Mouse (Mus musculus): ENCODE measurements around the gene Kif2c. TPM values are rescaled to one million over a fixed set of nuclear protein-coding genes. Genes with fewer than 3 reads are reported as not detected.

Kif2c gene
- 32.0 and 35.9 TPM in 2 replicates for polyA plus RNA-seq (2014; fragmentation: Nextera tagmentation; extraction: Ambion mirVana)

GRCm38 (mm10) chr4:117181863-117182758, at the start of gene Kif2c:
Gene Kif2c, minus strand, starts transcription at chr4:117182639.
- 1% methylated on average over 40 of the region's 42 CpGs for WGBS
- peak within 1 kb of the TSS; percentile 92 for H3K4me2 ChIP-seq (ENCODE audit: low read length)
- H3K27me3 ChIP-seq (ENCODE audit: control insufficient read depth, insufficient read depth, low read length), result no peaks in the 10 kb centered on the region
- peak within 1 kb of the TSS; percentile 78 for H3K9ac ChIP-seq (ENCODE audit: low read length)
- peak; percentile 91 for ATAC-seq (ENCODE audit: insufficient number of reproducible peaks, insufficient read depth, low FRiP score, low read depth)
- H3K4me1 ChIP-seq (ENCODE audit: control insufficient read depth in 2 of 2, insufficient read depth in 2 of 2, low read length in 2 of 2), result peaks cover 3 to 12% of the 10 kb centered on the region in 2 experiments; a peak in 3 of 4 replicates
- H3K4me3 ChIP-seq (ENCODE audit: control insufficient read depth in 1 of 2, insufficient read depth in 1 of 2, low read depth in 1 of 2, low read length in 2 of 2), result peak within 1 kb of the TSS; percentile 78 to 88
- no peaks in the 10 kb centered on the region for H3K9me3 ChIP-seq (ENCODE audit: control insufficient read depth, low read length)
- peaks cover 32% of the 10 kb centered on the region for H3K36me3 ChIP-seq (ENCODE audit: control insufficient read depth, insufficient read depth, low read length)
- H3K27ac ChIP-seq (replicated peaks in 1 of 2; ENCODE audit: control insufficient read depth in 1 of 2, insufficient read depth in 1 of 2, low read depth in 2 of 2, low read length in 2 of 2), result peak within 1 kb of the TSS; percentile 54 to 62; a peak in 3 of 4 replicates

- Histone ChIP-seq H3K36me3 (ENCODE audit: control insufficient read depth, insufficient read depth, low read length) (no peaks in the 10 kb centered on the region), H3K4me3 (ENCODE audit: control insufficient read depth in 1 of 2, insufficient read depth in 1 of 2, low read depth in 1 of 2, low read length in 2 of 2) (no peak overlapping the region), H3K9me3 (ENCODE audit: control insufficient read depth, low read length) (no peaks in the 10 kb centered on the region), H3K4me1 (ENCODE audit: control insufficient read depth in 2 of 2, insufficient read depth in 2 of 2, low read length in 2 of 2) (no peaks in the 10 kb centered on the region; a peak in 1 of 4 replicates), H3K9ac (ENCODE audit: low read length) (no peak overlapping the region), H3K27me3 (ENCODE audit: control insufficient read depth, insufficient read depth, low read length) (no peaks in the 10 kb centered on the region), H3K27ac (replicated peaks in 1 of 2; ENCODE audit: control insufficient read depth in 1 of 2, insufficient read depth in 1 of 2, low read depth in 2 of 2, low read length in 2 of 2) (no peak overlapping the region), H3K4me2 (ENCODE audit: low read length) (no peak overlapping the region)
- 89% methylated on average over 2 of the region's 2 CpGs for WGBS
- ATAC-seq (ENCODE audit: insufficient number of reproducible peaks, insufficient read depth, low FRiP score, low read depth), result no peak
These were observed 48.8 kb upstream of the Kif2c start for GRCm38 (mm10) chr4:117231208-117231607.

- 48% methylated on average over 10 of the region's 10 CpGs for WGBS
- H3K4me2 ChIP-seq (ENCODE audit: low read length), result no peak overlapping the region
These were observed 47.9 kb upstream of the Kif2c start for GRCm38 (mm10) chr4:117230331-117230730.

GRCm38 (mm10) chr4:117229590-117229989, 47.2 kb upstream of the Kif2c start:
- no peak overlapping the region for H3K4me3 ChIP-seq (ENCODE audit: control insufficient read depth in 1 of 2, insufficient read depth in 1 of 2, low read depth in 1 of 2, low read length in 2 of 2)
- no peaks in the 10 kb centered on the region for H3K36me3 ChIP-seq (ENCODE audit: control insufficient read depth, insufficient read depth, low read length)
- H3K4me1 ChIP-seq (ENCODE audit: control insufficient read depth in 2 of 2, insufficient read depth in 2 of 2, low read length in 2 of 2), result no peaks in the 10 kb centered on the region
- H3K27me3 ChIP-seq (ENCODE audit: control insufficient read depth, insufficient read depth, low read length), result no peaks in the 10 kb centered on the region
- WGBS, result 57% methylated on average over 15 of the region's 15 CpGs
- H3K9ac ChIP-seq (ENCODE audit: low read length), result no peak overlapping the region
- no peaks in the 10 kb centered on the region for H3K9me3 ChIP-seq (ENCODE audit: control insufficient read depth, low read length)
- no peak for ATAC-seq (ENCODE audit: insufficient number of reproducible peaks, insufficient read depth, low FRiP score, low read depth)
- H3K27ac ChIP-seq (replicated peaks in 1 of 2; ENCODE audit: control insufficient read depth in 1 of 2, insufficient read depth in 1 of 2, low read depth in 2 of 2, low read length in 2 of 2), result no peak overlapping the region
- H3K4me2 ChIP-seq (ENCODE audit: low read length), result no peak overlapping the region

More at GRCm38 (mm10) chr4:117230331-117230730, 47.9 kb upstream of the Kif2c start:
- H3K4me3 ChIP-seq (ENCODE audit: control insufficient read depth in 1 of 2, insufficient read depth in 1 of 2, low read depth in 1 of 2, low read length in 2 of 2), result no peak overlapping the region
- no peak overlapping the region for H3K27ac ChIP-seq (replicated peaks in 1 of 2; ENCODE audit: control insufficient read depth in 1 of 2, insufficient read depth in 1 of 2, low read depth in 2 of 2, low read length in 2 of 2)
- H3K9me3 ChIP-seq (ENCODE audit: control insufficient read depth, low read length), result no peaks in the 10 kb centered on the region
- no peak for ATAC-seq (ENCODE audit: insufficient number of reproducible peaks, insufficient read depth, low FRiP score, low read depth)
- H3K36me3 ChIP-seq (ENCODE audit: control insufficient read depth, insufficient read depth, low read length), result no peaks in the 10 kb centered on the region
- no peak overlapping the region for H3K9ac ChIP-seq (ENCODE audit: low read length)
- H3K27me3 ChIP-seq (ENCODE audit: control insufficient read depth, insufficient read depth, low read length), result no peaks in the 10 kb centered on the region
- no peaks in the 10 kb centered on the region for H3K4me1 ChIP-seq (ENCODE audit: control insufficient read depth in 2 of 2, insufficient read depth in 2 of 2, low read length in 2 of 2)

GRCm38 (mm10) chr4:117225250-117225649, 42.8 kb upstream of the Kif2c start:
- no peak for ATAC-seq (ENCODE audit: insufficient number of reproducible peaks, insufficient read depth, low FRiP score, low read depth)
- H3K27me3 ChIP-seq (ENCODE audit: control insufficient read depth, insufficient read depth, low read length), result no peaks in the 10 kb centered on the region
- no peak overlapping the region for H3K9ac ChIP-seq (ENCODE audit: low read length)
- no peaks in the 10 kb centered on the region for H3K36me3 ChIP-seq (ENCODE audit: control insufficient read depth, insufficient read depth, low read length)
- no peak overlapping the region for H3K4me3 ChIP-seq (ENCODE audit: control insufficient read depth in 1 of 2, insufficient read depth in 1 of 2, low read depth in 1 of 2, low read length in 2 of 2)
- peaks cover 0 to 3% of the 10 kb centered on the region in 2 experiments; a peak in 1 of 4 replicates for H3K4me1 ChIP-seq (ENCODE audit: control insufficient read depth in 2 of 2, insufficient read depth in 2 of 2, low read length in 2 of 2)
- no peak overlapping the region for H3K27ac ChIP-seq (replicated peaks in 1 of 2; ENCODE audit: control insufficient read depth in 1 of 2, insufficient read depth in 1 of 2, low read depth in 2 of 2, low read length in 2 of 2)
- H3K9me3 ChIP-seq (ENCODE audit: control insufficient read depth, low read length), result no peaks in the 10 kb centered on the region
- H3K4me2 ChIP-seq (ENCODE audit: low read length), result no peak overlapping the region

- Histone ChIP-seq H3K27ac (replicated peaks in 1 of 2; ENCODE audit: control insufficient read depth in 1 of 2, insufficient read depth in 1 of 2, low read depth in 2 of 2, low read length in 2 of 2) (no peak overlapping the region), H3K4me2 (ENCODE audit: low read length) (no peak overlapping the region), H3K9ac (ENCODE audit: low read length) (no peak overlapping the region), H3K9me3 (ENCODE audit: control insufficient read depth, low read length) (no peaks in the 10 kb centered on the region), H3K36me3 (ENCODE audit: control insufficient read depth, insufficient read depth, low read length) (no peaks in the 10 kb centered on the region), H3K27me3 (ENCODE audit: control insufficient read depth, insufficient read depth, low read length) (no peaks in the 10 kb centered on the region), H3K4me1 (ENCODE audit: control insufficient read depth in 2 of 2, insufficient read depth in 2 of 2, low read length in 2 of 2) (peaks cover 0 to 3% of the 10 kb centered on the region in 2 experiments; a peak in 1 of 4 replicates), H3K4me3 (ENCODE audit: control insufficient read depth in 1 of 2, insufficient read depth in 1 of 2, low read depth in 1 of 2, low read length in 2 of 2) (no peak overlapping the region)
- ATAC-seq (ENCODE audit: insufficient number of reproducible peaks, insufficient read depth, low FRiP score, low read depth), result no peak
- WGBS, result 62% methylated on average over 8 of the region's 8 CpGs
These were observed 41.7 kb upstream of the Kif2c start for GRCm38 (mm10) chr4:117224122-117224521.

- 63% methylated on average over 5 of the region's 5 CpGs for WGBS
- no peak overlapping the region for H3K9ac ChIP-seq (ENCODE audit: low read length)
- no peak overlapping the region for H3K4me2 ChIP-seq (ENCODE audit: low read length)
- H3K4me3 ChIP-seq (ENCODE audit: control insufficient read depth in 1 of 2, insufficient read depth in 1 of 2, low read depth in 1 of 2, low read length in 2 of 2), result no peak overlapping the region
- no peaks in the 10 kb centered on the region for H3K36me3 ChIP-seq (ENCODE audit: control insufficient read depth, insufficient read depth, low read length)
- H3K9me3 ChIP-seq (ENCODE audit: control insufficient read depth, low read length), result no peaks in the 10 kb centered on the region
- ATAC-seq (ENCODE audit: insufficient number of reproducible peaks, insufficient read depth, low FRiP score, low read depth), result no peak
- H3K4me1 ChIP-seq (ENCODE audit: control insufficient read depth in 2 of 2, insufficient read depth in 2 of 2, low read length in 2 of 2), result peaks cover 0 to 3% of the 10 kb centered on the region in 2 experiments; a peak in 1 of 4 replicates
- no peak overlapping the region for H3K27ac ChIP-seq (replicated peaks in 1 of 2; ENCODE audit: control insufficient read depth in 1 of 2, insufficient read depth in 1 of 2, low read depth in 2 of 2, low read length in 2 of 2)
- H3K27me3 ChIP-seq (ENCODE audit: control insufficient read depth, insufficient read depth, low read length), result no peaks in the 10 kb centered on the region
These were observed 40.6 kb upstream of the Kif2c start for GRCm38 (mm10) chr4:117223001-117223400.

All from heart, embryonic 14.5 days (tissue).